Mouse (Mus musculus): ENCODE results near the gene Sod3.

GRCm38 (mm10) chr5:52393756-52394155, 30.2 kb downstream of the Sod3 start:
- no peak for TF ChIP-seq CTCF (IDR thresholded peaks at IDR 0.05; ENCODE audit: extremely low read depth, insufficient read length, insufficient replicate concordance, low read depth, low read length)
- TF ChIP-seq POLR2A (IDR thresholded peaks at IDR 0.05; ENCODE audit: low read depth, low read length) = no peak
